Mouse (Mus musculus): ENCODE measurements at regions not wholly inside any gene's neighbourhood (a gene's known extent, or its start where the extent isn't known, plus 50 kb on each side); places are given as distances from the start of the nearest gene placed in this dataset.

DNA sequence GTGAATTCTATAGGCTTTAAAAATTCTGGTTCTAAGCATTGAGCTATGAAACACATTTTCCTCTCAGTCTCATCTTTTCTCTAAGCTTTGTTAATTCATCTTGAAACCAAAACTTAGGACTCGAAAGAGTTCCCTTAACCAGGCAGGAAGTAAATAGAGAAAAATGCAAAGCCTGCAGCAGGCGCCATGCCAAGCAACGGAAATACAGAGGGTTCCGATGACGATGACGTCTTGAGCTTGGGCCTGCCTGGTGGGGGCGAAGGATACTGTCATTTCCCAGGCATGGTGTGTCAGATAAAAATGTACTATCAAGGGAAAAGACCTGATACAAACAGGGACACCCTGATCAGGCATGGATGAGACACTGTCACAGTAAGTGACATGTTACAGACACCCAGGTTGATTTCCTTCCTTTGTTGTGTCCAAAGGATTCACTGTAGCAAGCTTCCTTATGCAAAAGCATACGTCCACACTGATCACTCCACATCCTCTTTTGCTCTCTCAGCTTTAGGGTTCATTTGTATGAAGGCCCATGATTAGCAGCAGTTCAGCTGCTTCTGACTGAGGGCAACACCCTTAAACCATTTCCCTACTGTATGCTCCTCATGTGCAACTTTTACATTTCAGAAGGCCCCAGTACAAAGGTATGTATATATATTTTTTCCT, 135.0 kb downstream of the Cemip2 start:
- no peaks in the 10 kb centered on the region for H3K4me1 ChIP-seq (ENCODE audit: control insufficient read depth, insufficient read depth, low read length)
- H3K27ac ChIP-seq (ENCODE audit: insufficient read depth, low read length): no peak overlapping the region
- H3K4me3 ChIP-seq (ENCODE audit: insufficient read depth, low read length): no peak overlapping the region
- TF ChIP-seq POLR2A (IDR thresholded peaks at IDR 0.05; ENCODE audit: low read depth, low read length) (no peak), CTCF (IDR thresholded peaks at IDR 0.05; ENCODE audit: borderline replicate concordance, insufficient read depth, low read length) (no peak)

DNA sequence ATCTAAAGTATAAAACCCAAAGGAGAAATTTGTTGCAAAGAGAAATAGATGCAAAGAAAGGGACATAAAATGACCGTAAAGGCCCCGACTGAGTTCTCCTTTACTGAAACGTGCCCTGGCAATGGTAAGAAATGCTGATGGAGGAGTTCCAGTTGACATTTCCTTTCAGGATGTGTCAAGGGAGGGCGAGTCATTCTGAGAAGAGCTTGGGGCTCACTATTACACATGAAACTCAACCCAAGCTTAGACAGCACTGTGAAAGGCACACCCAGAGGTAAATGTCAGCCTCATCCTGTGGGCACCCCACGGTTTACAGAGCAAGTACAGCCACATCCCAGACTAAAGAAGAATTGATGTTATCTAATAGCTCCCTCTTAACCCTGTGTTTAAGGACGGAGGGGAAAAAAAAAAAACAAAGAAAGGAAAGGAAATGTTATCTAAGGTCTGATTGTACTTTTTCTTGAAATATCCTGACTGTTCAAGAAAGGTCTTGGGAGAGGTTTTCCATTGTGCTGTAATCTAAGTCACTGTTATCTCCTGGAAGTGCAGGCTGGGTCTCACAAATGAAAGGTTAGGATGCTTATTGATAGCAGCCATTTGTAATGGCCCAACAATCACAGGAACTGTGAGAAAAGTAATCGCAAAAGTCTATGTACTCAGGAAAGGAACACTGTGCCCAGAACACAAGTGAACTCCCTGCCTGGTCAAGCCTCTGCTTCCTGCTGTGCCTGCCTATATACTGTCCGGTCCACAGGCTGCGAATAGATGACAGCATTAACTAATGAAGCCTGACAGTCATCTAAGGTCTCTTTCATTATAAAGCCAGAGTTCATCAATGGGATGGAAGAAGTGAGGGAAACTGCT, 135.8 kb downstream of the Cemip2 start:
- Histone ChIP-seq H3K4me3 (ENCODE audit: insufficient read depth, low read length) (no peak overlapping the region), H3K4me1 (ENCODE audit: control insufficient read depth, insufficient read depth, low read length) (no peaks in the 10 kb centered on the region), H3K27ac (ENCODE audit: insufficient read depth, low read length) (no peak overlapping the region)
- TF ChIP-seq CTCF (IDR thresholded peaks at IDR 0.05; ENCODE audit: borderline replicate concordance, insufficient read depth, low read length): no peak
- TF ChIP-seq POLR2A (IDR thresholded peaks at IDR 0.05; ENCODE audit: low read depth, low read length): no peak

DNA sequence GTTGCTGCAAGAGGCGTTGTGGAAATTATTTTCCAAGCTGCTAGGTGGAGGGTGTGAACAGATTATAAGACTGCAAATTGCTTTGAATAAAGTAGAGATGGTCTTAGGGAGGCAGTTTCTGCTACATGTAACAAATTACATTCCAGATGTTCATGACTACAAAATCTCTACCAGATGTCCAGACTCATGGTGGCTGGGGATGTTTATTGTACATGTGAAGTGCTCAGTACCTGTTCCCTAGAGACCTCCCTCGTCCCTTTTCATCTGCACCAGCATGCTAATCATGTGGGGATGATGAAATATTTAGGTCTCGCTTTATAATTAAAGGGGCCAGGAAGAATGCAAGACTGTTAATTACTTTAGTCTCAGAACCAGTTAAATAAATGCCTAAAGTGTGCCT, 136.5 kb downstream of the Cemip2 start:
- Histone ChIP-seq H3K4me1 (ENCODE audit: control insufficient read depth, insufficient read depth, low read length) (no peaks in the 10 kb centered on the region), H3K27ac (ENCODE audit: insufficient read depth, low read length) (no peak overlapping the region), H3K4me3 (ENCODE audit: insufficient read depth, low read length) (no peak overlapping the region)
- TF ChIP-seq POLR2A (IDR thresholded peaks at IDR 0.05; ENCODE audit: low read depth, low read length) (no peak), CTCF (IDR thresholded peaks at IDR 0.05; ENCODE audit: borderline replicate concordance, insufficient read depth, low read length) (no peak)

DNA sequence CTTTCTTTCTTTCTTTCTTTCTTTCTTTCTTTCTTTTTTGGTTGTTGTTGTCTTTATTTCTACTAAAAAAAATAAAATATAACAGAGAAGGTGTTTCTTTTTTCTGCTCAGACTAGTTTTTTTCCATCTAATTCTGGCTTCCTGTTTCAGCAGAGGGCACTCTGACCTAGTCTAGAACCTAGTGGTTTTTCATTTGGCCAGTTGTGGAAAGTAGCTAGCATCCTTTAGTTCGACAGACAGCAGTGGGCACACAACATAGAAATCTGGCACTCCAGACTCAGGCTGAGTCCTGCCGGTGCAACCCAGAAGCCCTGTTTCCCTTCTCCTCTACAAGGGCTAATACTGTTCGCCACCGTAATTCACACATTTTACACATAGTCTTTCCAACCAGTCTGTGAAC, 140.0 kb downstream of the Cemip2 start:
- H3K27ac ChIP-seq (ENCODE audit: insufficient read depth, low read length): no peak overlapping the region
- H3K4me3 ChIP-seq (ENCODE audit: insufficient read depth, low read length): no peak overlapping the region
- TF ChIP-seq POLR2A (IDR thresholded peaks at IDR 0.05; ENCODE audit: low read depth, low read length) (no peak), CTCF (IDR thresholded peaks at IDR 0.05; ENCODE audit: borderline replicate concordance, insufficient read depth, low read length) (no peak)
- H3K4me1 ChIP-seq (ENCODE audit: control insufficient read depth, insufficient read depth, low read length): no peaks in the 10 kb centered on the region

DNA sequence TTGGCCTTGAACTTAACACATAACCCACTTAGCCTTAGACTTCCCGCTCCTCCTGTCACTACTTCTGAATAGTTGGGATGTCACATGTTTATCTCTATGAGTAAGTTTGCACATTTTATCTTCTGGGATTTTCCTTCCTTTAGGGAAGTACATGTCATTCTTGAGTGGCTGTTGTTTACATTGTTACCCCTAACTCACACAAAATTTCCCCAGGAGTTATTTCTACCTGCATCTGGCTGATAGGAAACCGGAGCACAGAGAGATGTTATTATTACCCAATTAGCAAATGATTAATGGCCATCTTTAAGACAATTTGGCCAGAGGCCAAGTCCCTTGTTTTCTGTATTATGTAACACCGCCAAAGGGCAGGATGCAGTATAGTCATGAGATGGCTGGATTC, 140.9 kb downstream of the Cemip2 start:
- H3K4me1 ChIP-seq (ENCODE audit: control insufficient read depth, insufficient read depth, low read length): no peaks in the 10 kb centered on the region

DNA sequence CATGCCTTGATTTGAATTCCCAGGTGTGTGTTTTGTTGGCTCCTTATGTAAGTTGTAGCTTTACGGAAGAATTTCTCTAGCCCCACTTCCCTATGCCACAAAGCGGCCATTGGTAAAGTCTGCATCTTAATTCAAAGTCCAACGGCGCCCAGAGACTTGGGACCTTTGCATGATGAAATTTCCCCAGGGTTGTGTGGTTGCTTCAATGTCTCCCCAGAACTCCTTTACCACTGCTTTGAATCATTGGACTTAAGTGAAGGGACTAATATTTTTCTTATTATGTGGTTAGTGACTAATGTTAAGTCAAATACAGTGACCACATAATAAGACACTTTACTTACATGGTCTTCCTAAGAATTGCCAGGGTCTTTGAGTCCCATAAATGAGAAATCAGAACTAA, 162.0 kb downstream of the Cemip2 start:
- no peak for TF ChIP-seq CTCF (IDR thresholded peaks at IDR 0.05; ENCODE audit: borderline replicate concordance, insufficient read depth, low read length)
- no peak for TF ChIP-seq POLR2A (IDR thresholded peaks at IDR 0.05; ENCODE audit: low read depth, low read length)
- Histone ChIP-seq H3K4me3 (ENCODE audit: insufficient read depth, low read length) (no peak overlapping the region), H3K4me1 (ENCODE audit: control insufficient read depth, insufficient read depth, low read length) (no peaks in the 10 kb centered on the region), H3K27ac (ENCODE audit: insufficient read depth, low read length) (no peak overlapping the region)

More for the DNA sequence above, 140.9 kb downstream of the Cemip2 start:
- Histone ChIP-seq H3K4me3 (ENCODE audit: insufficient read depth, low read length) (no peak overlapping the region), H3K27ac (ENCODE audit: insufficient read depth, low read length) (no peak overlapping the region)
- no peak for TF ChIP-seq POLR2A (IDR thresholded peaks at IDR 0.05; ENCODE audit: low read depth, low read length)
- TF ChIP-seq CTCF (IDR thresholded peaks at IDR 0.05; ENCODE audit: borderline replicate concordance, insufficient read depth, low read length): no peak

DNA sequence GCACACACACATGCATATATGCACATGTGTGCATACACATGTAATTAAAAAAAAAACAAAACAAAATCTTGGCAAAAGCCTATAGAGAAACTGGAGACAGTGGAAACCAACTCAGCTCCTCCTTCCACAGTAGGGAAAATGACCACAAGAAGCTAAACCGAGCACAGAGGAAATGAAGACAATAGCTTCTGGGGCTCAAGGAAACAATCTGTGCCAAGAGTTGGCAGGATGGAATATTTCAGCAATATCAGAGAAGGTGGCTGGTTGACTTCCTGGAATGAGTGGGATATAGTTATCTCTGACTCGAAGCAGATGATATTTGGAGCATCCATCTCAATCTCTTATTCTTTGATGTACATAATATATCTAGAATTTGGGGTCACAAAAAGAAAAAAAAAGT, 163.6 kb downstream of the Cemip2 start:
- TF ChIP-seq POLR2A (IDR thresholded peaks at IDR 0.05; ENCODE audit: low read depth, low read length): no peak
- no peak for TF ChIP-seq CTCF (IDR thresholded peaks at IDR 0.05; ENCODE audit: borderline replicate concordance, insufficient read depth, low read length)
- H3K4me1 ChIP-seq (ENCODE audit: control insufficient read depth, insufficient read depth, low read length): no peaks in the 10 kb centered on the region; the same call in 1 of the 2 replicates
- H3K27ac ChIP-seq (ENCODE audit: insufficient read depth, low read length): no peak overlapping the region
- no peak overlapping the region for H3K4me3 ChIP-seq (ENCODE audit: insufficient read depth, low read length)

DNA sequence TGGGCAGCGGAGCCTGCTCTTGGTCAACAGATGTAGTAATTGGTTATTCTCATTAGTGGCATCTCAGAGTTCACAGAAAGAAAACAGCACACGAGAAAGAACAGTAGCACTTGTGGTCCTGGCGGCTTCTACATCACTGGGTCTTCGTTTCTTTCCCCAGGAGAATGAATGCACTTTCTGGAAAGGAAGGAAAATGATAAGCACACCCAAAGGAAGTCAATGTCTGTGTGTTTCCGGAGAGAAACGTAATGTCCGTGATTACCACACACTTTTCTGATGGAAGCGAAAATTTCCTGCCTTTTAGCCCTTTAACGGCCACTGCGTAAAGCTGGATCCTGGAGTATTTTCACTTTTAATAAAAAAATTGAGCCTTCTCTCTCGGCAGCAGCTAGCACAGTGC, 164.1 kb downstream of the Cemip2 start:
- H3K4me3 ChIP-seq (ENCODE audit: insufficient read depth, low read length): no peak overlapping the region
- TF ChIP-seq CTCF (IDR thresholded peaks at IDR 0.05; ENCODE audit: borderline replicate concordance, insufficient read depth, low read length): no peak
- no peak for TF ChIP-seq POLR2A (IDR thresholded peaks at IDR 0.05; ENCODE audit: low read depth, low read length)
- no peak overlapping the region for H3K27ac ChIP-seq (ENCODE audit: insufficient read depth, low read length)
- no peaks in the 10 kb centered on the region; the same call in 1 of the 2 replicates for H3K4me1 ChIP-seq (ENCODE audit: control insufficient read depth, insufficient read depth, low read length)

DNA sequence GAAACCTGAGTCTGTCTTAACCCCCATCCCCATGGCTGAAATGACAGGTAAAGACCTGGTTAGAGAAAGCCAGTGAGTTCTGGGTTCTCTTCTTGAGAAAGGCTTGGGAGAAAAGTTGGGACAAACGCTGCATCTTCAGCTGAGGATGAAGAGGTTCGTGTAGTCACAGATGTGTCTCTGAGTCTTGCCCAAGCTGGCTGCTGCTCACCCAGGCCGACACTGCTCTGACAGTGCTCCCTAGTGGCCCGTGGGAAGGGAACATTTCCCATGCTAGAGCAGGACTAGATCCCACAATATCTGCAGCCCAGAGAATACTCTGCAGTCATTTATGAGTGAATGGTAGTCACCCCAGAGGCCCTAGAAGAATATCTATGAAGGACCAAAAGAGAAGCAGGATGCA, 165.3 kb downstream of the Cemip2 start:
- Histone ChIP-seq H3K27ac (ENCODE audit: insufficient read depth, low read length) (no peak overlapping the region), H3K4me1 (ENCODE audit: control insufficient read depth, insufficient read depth, low read length) (no peaks in the 10 kb centered on the region; the same call in 1 of the 2 replicates), H3K4me3 (ENCODE audit: insufficient read depth, low read length) (no peak overlapping the region)
- TF ChIP-seq POLR2A (IDR thresholded peaks at IDR 0.05; ENCODE audit: low read depth, low read length) (no peak), CTCF (IDR thresholded peaks at IDR 0.05; ENCODE audit: borderline replicate concordance, insufficient read depth, low read length) (0 out of 2 replicates have a peak, but pooled peaks have one; percentile 34)
